Mouse (Mus musculus) testis, adult 2 months (tissue): ENCODE data around the gene Stx8.

Experiments used
- CTCF ChIP-seq: fragments of 200-500 bp; IDR thresholded peaks from 2 replicates; pipeline ENCODE4 v1.5.1; 2012; ENCODE audit warnings: low read depth, mild to moderate bottlenecking, inconsistent platforms, low read length, moderate library complexity; ENCODE audit not compliant: control insufficient read depth, insufficient read depth, insufficient replicate concordance
- POLR2A ChIP-seq: fragments of 200-500 bp; IDR thresholded peaks from 2 replicates; pipeline ENCODE4 v1.6.1; 2012; ENCODE audit warnings: low read depth, mild to moderate bottlenecking, inconsistent platforms, low read length, moderate library complexity; ENCODE audit not compliant: control insufficient read depth

DNA sequence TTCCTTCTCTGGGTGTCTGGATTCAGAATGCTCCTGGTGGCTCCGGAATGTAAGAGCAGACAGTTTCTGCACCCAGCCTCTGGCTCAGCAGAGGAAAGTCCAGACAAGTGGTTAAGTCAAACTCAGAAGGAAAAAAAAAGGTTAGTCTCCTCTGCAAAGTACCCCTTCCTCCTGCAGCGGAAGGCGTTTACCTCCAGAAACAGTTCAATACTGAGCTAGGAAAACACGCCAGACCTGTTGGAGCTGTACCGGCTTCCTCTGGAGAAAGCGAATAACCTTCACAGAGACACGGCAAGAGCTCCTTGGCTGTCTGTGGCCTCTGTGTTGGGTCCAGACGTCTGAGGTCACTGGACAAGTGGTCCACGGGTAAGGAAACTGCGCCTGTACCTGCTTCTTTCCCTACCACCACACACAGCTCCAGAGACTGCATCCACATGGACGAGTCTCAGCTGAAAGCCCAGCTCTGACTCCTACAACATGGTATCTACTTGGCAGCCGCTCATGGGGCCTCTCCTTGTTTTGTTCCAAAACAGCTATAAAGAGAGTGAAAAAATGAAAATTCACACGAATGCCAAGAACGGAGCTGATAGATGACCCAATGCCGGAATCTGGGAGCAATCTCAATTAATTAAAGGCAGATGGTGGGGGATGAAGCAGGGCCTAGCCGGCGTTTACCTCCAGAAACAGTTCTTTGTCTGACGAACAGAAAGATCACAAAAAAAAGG, 263.1 kb downstream of the Stx8 start:
- no peak for TF ChIP-seq POLR2A
- no peak for TF ChIP-seq CTCF
